In genomic region chr2:10142472-10143454, GRCm38 (mm10) we compare ENCODE assay signal across 8 mouse cellular contexts. TPM values are rescaled to one million over a fixed set of nuclear protein-coding genes. Genes with fewer than 3 reads are reported as not detected.
A peak's percentile ranks its signal among the peaks of the same experiment; 100 is the strongest.
DNase-seq lines count a peak whose midpoint lies in the region; ATAC-seq and TF ChIP-seq lines count a peak whose summit lies in the region.

No protein-coding gene starts in this region.

- no peaks in the 10 kb centered on the region for H3K27me3 ChIP-seq in MEL (ENCODE audit: control insufficient read depth in 1 of 2, insufficient read depth in 2 of 2, low read length in 2 of 2)
- H3K27me3 ChIP-seq in forebrain, embryonic 15.5 days = no peaks in the 10 kb centered on the region
- 0 out of 2 replicates have a peak, but pooled peaks cover 2% of the 10 kb centered on the region for H3K27me3 ChIP-seq in hindbrain, embryonic 12.5 days
- H3K27me3 ChIP-seq in lung, postnatal 0 days (replicated peaks; ENCODE audit: insufficient read depth, low read length) = no peaks in the 10 kb centered on the region

- no peak overlapping the region for H3K4me2 ChIP-seq in forebrain, embryonic 15.5 days (replicated peaks)
- no peak overlapping the region for H3K4me2 ChIP-seq in hindbrain, embryonic 12.5 days (replicated peaks)
- H3K4me2 ChIP-seq in lung, postnatal 0 days (replicated peaks; ENCODE audit: low read depth, low read length) = no peak overlapping the region

- DNase-seq in MEL (ENCODE audit: low read depth, low spot score) = peak; percentile 83
- peak; percentile 32 for DNase-seq in c-Kit-positive CD71-positive TER-119-positive erythroid progenitor cells, embryonic 14.5 days (ENCODE audit: low spot score)
- peak; percentile 65 for DNase-seq in layer of hippocampus, adult 9-11 months
- DNase-seq in lung, postnatal 0 days (ENCODE audit: low spot score) = peak; percentile 94
- DNase-seq in retina, adult 2 months (ENCODE audit: low read depth, low spot score) = peak; percentile 30
- DNase-seq in urinary bladder, postnatal 25 days (ENCODE audit: low spot score) = peak; percentile 36

- TF ChIP-seq EP300 in MEL (IDR thresholded peaks at IDR 0.05; ENCODE audit: low read depth in 1 of 2, low read length in 2 of 2) = no peak
- no peak for TF ChIP-seq EP300 in lung, postnatal 0 days (IDR thresholded peaks at IDR 0.05)

- H3K4me3 ChIP-seq in MEL (ENCODE audit: control insufficient read depth in 1 of 2, insufficient read depth in 1 of 2, low read depth in 2 of 2, low read length in 2 of 2) = no peak overlapping the region
- H3K4me3 ChIP-seq in forebrain, embryonic 15.5 days = no peak overlapping the region
- no peak overlapping the region for H3K4me3 ChIP-seq in hindbrain, embryonic 12.5 days
- no peak overlapping the region for H3K4me3 ChIP-seq in lung, postnatal 0 days (ENCODE audit: low read depth, low read length)

- no peaks in the 10 kb centered on the region for H3K79me2 ChIP-seq in MEL (ENCODE audit: control insufficient read depth, insufficient read depth, low read length, poor library complexity)

- TF ChIP-seq POLR2A in MEL (IDR thresholded peaks at IDR 0.05; ENCODE audit: control insufficient read depth in 1 of 2, insufficient read depth in 1 of 2, low read depth in 1 of 2, low read length in 2 of 2, poor library complexity in 1 of 2) = no peak

- no peak overlapping the region for H3K27ac ChIP-seq in MEL (ENCODE audit: control insufficient read depth, low read depth, low read length)
- no peak overlapping the region for H3K27ac ChIP-seq in forebrain, embryonic 15.5 days (replicated peaks)
- H3K27ac ChIP-seq in hindbrain, embryonic 12.5 days = no peak overlapping the region
- no peak overlapping the region for H3K27ac ChIP-seq in lung, postnatal 0 days (ENCODE audit: low read length)

- TF ChIP-seq CTCF in MEL (IDR thresholded peaks at IDR 0.05 in 2 of 3, conservative IDR thresholded peaks at IDR 0.05 in 1 of 3; ENCODE audit: control insufficient read depth in 1 of 3, insufficient read depth in 1 of 3, low read depth in 2 of 3, low read length in 3 of 3, poor library complexity in 1 of 3, severe bottlenecking in 1 of 3) = peak; percentile 51 to 85 (median 58)
- TF ChIP-seq CTCF in lung, postnatal 0 days (IDR thresholded peaks at IDR 0.05) = peak; percentile 94

- peak; percentile 71 for TF ChIP-seq RAD21 in MEL (IDR thresholded peaks at IDR 0.05; ENCODE audit: low read depth, low read length)

- 38% methylated on average over 8 of the region's 8 CpGs for WGBS in forebrain, embryonic 15.5 days
- 35% methylated on average over 8 of the region's 8 CpGs for WGBS in hindbrain, embryonic 12.5 days
- 39% methylated on average over 8 of the region's 8 CpGs for WGBS in lung, postnatal 0 days

- H3K4me1 ChIP-seq in MEL (ENCODE audit: control insufficient read depth in 1 of 2, insufficient read depth in 2 of 2, low read length in 2 of 2) = 0 out of 4 replicates have a peak, but pooled peaks cover 0 to 3% of the 10 kb centered on the region in 2 experiments
- no peaks in the 10 kb centered on the region for H3K4me1 ChIP-seq in forebrain, embryonic 15.5 days
- no peaks in the 10 kb centered on the region for H3K4me1 ChIP-seq in hindbrain, embryonic 12.5 days
- no peaks in the 10 kb centered on the region for H3K4me1 ChIP-seq in lung, postnatal 0 days (ENCODE audit: insufficient read depth, low read depth, low read length)

- ATAC-seq in forebrain, embryonic 15.5 days (replicated peaks) = peak; percentile 78
- ATAC-seq in hindbrain, embryonic 12.5 days (ENCODE audit: low FRiP score) = peak; percentile 73
- ATAC-seq in lung, postnatal 0 days = peak; percentile 89

- no peaks in the 10 kb centered on the region for H3K9me3 ChIP-seq in MEL (replicated peaks; ENCODE audit: insufficient read depth, low read length)
- H3K9me3 ChIP-seq in forebrain, embryonic 15.5 days = no peaks in the 10 kb centered on the region
- no peaks in the 10 kb centered on the region for H3K9me3 ChIP-seq in hindbrain, embryonic 12.5 days (replicated peaks)
- no peaks in the 10 kb centered on the region for H3K9me3 ChIP-seq in lung, postnatal 0 days (ENCODE audit: low read length)

- H3K9ac ChIP-seq in MEL (ENCODE audit: control insufficient read depth, low read depth, low read length, poor library complexity, severe bottlenecking) = no peak overlapping the region
- no peak overlapping the region for H3K9ac ChIP-seq in forebrain, embryonic 15.5 days (replicated peaks)
- no peak overlapping the region for H3K9ac ChIP-seq in hindbrain, embryonic 12.5 days
- no peak overlapping the region for H3K9ac ChIP-seq in lung, postnatal 0 days (replicated peaks; ENCODE audit: low read depth)

- H3K36me3 ChIP-seq in MEL (ENCODE audit: control insufficient read depth in 1 of 2, insufficient read depth in 2 of 2, low read length in 2 of 2) = no peaks in the 10 kb centered on the region
- no peaks in the 10 kb centered on the region for H3K36me3 ChIP-seq in forebrain, embryonic 15.5 days
- H3K36me3 ChIP-seq in hindbrain, embryonic 12.5 days = no peaks in the 10 kb centered on the region
- H3K36me3 ChIP-seq in lung, postnatal 0 days (ENCODE audit: insufficient read depth, low read length) = no peaks in the 10 kb centered on the region

TF ChIP-seq in MEL, 35 proteins besides CTCF, POLR2A, EP300 and RAD21:
- TF ChIP-seq ZMIZ1 (IDR thresholded peaks at IDR 0.05; ENCODE audit: low read depth, low read length) = no peak
- TF ChIP-seq NRF1 (IDR thresholded peaks at IDR 0.05; ENCODE audit: insufficient read depth, low read depth, low read length, poor library complexity, severe bottlenecking) = no peak
- TF ChIP-seq SMC3 (IDR thresholded peaks at IDR 0.05; ENCODE audit: low read depth, low read length) = peak; percentile 82
- no peak for TF ChIP-seq NELFE (IDR thresholded peaks at IDR 0.05; ENCODE audit: low read depth, low read length)
- TF ChIP-seq ZC3H11A (IDR thresholded peaks at IDR 0.05; ENCODE audit: low read depth, low read length) = peak; percentile 45
- TF ChIP-seq TAL1 (IDR thresholded peaks at IDR 0.05; ENCODE audit: low read length) = no peak
- no peak for TF ChIP-seq POLR2AphosphoS5 (IDR thresholded peaks at IDR 0.05; ENCODE audit: borderline replicate concordance, low read depth, low read length)
- no peak for TF ChIP-seq MAFK (IDR thresholded peaks at IDR 0.05; ENCODE audit: borderline replicate concordance, low read depth, low read length)
TF ChIP-seq in MEL: peak in this region for 2.

RNA-seq across cellular contexts. Expression of gene Itih5, which starts 10.6 kb away (rescaled TPM):
- total RNA-seq in MEL (2012; rRNA removed) = not detected in 2 replicates
- polyA plus RNA-seq in MEL (2012; ENCODE audit: insufficient read depth in 1 of 2, insufficient read length in 2 of 2, low read depth in 1 of 2, low replicate concordance in 2 of 2, missing spikeins in 1 of 2) = not detected
- 3.3 and 3.5 TPM in 2 replicates for polyA plus RNA-seq in forebrain, embryonic 15.5 days (2015; fragmentation: Nextera tagmentation; extraction: Ambion mirVana)
- polyA plus RNA-seq in hindbrain, embryonic 12.5 days (2016; fragmentation: Nextera tagmentation; extraction: Ambion mirVana) = 6.0 and 7.7 TPM in 2 replicates
- polyA plus RNA-seq in lung, postnatal 0 days (2015; fragmentation: Nextera tagmentation; extraction: Ambion mirVana) = 3.0 and 4.0 TPM in 2 replicates

RNA-seq across cellular contexts. Expression of gene Itih2, which starts 11.6 kb away (rescaled TPM):
- not detected in 2 replicates for total RNA-seq in MEL (2012; rRNA removed)
- not detected for polyA plus RNA-seq in MEL (2012; ENCODE audit: insufficient read depth in 1 of 2, insufficient read length in 2 of 2, low read depth in 1 of 2, low replicate concordance in 2 of 2, missing spikeins in 1 of 2)
- 1.4 and 1.7 TPM in 2 replicates for polyA plus RNA-seq in forebrain, embryonic 15.5 days (2015; fragmentation: Nextera tagmentation; extraction: Ambion mirVana)
- polyA plus RNA-seq in hindbrain, embryonic 12.5 days (2016; fragmentation: Nextera tagmentation; extraction: Ambion mirVana) = 0.76 and 0.93 TPM in 2 replicates
- polyA plus RNA-seq in lung, postnatal 0 days (2015; fragmentation: Nextera tagmentation; extraction: Ambion mirVana) = 1.6 and 1.7 TPM in 2 replicates

Comparison
In these comparisons a context has a peak if more than half of its experiments do, and no peak if none do; other contexts are left out.
1. DNase-seq: peak in every context shown above with its lines; median percentile 94 in lung, postnatal 0 days; 83 in MEL; 65 in layer of hippocampus, adult 9-11 months; 36 in urinary bladder, postnatal 25 days; 32 in c-Kit-positive CD71-positive TER-119-positive erythroid progenitor cells, embryonic 14.5 days; 30 in retina, adult 2 months.